Mouse (Mus musculus) lung, adult 2 months (tissue): Measurements from ENCODE around the gene Krt84.

Source experiments
- CTCF ChIP-seq: fragments of 200-500 bp; IDR thresholded peaks from 2 replicates; pipeline ENCODE4 v1.5.1; 2011; ENCODE audit warnings: mild to moderate bottlenecking, low read length, control low read depth; ENCODE audit not compliant: insufficient read depth
- POLR2A ChIP-seq: fragments of 200-500 bp; IDR thresholded peaks from 2 replicates; pipeline ENCODE4 v1.6.1; 2011; ENCODE audit warnings: low read depth, mild to moderate bottlenecking, control low read depth, low read length, borderline replicate concordance; ENCODE audit errors: extremely low read depth

- TF ChIP-seq CTCF (no peak), POLR2A (no peak)
Measured at GRCm38 (mm10) chr15:101550567-101550966, 17.9 kb upstream of the Krt84 start, which contains the start of gene Krt82.
